Mouse (Mus musculus): ENCODE data around the gene Noc4l. TPM values are rescaled to one million over a fixed set of nuclear protein-coding genes. Genes with fewer than 3 reads are reported as not detected.

Noc4l gene
- 79.5 TPM for polyA plus RNA-seq (2017; shearing (Covaris generic))

GRCm38 (mm10) chr5:110652719-110653648 is at the start of gene Noc4l, which contains the start of gene Ddx51:
Gene Noc4l, minus strand, starts transcription at chr5:110653417.
Gene Ddx51, plus strand, starts transcription at chr5:110653451.

Other genes with a start within 250 kb of the Noc4l start
- 119 TPM for gene Fbrsl1, start 204.9 kb downstream of the Noc4l start, polyA plus RNA-seq (2017; shearing (Covaris generic))
- 14.7 TPM for gene Galnt9, start 109.1 kb downstream of the Noc4l start, polyA plus RNA-seq (2017; shearing (Covaris generic))
- 67.0 TPM for gene Ddx51, start within 50 bp of the Noc4l start, polyA plus RNA-seq (2017; shearing (Covaris generic))
- 71.4 TPM for gene Ep400, start 117.3 kb upstream of the Noc4l start, polyA plus RNA-seq (2017; shearing (Covaris generic))
- 34.5 TPM for gene Pus1, start 127.2 kb upstream of the Noc4l start, polyA plus RNA-seq (2017; shearing (Covaris generic))
- 89.3 TPM for gene Ulk1, start 156.7 kb upstream of the Noc4l start, polyA plus RNA-seq (2017; shearing (Covaris generic))
- gene Hscb, start 186.4 kb upstream of the Noc4l start, polyA plus RNA-seq (2017; shearing (Covaris generic)), result 17.1 TPM
- gene Chek2, start 186.6 kb upstream of the Noc4l start, polyA plus RNA-seq (2017; shearing (Covaris generic)), result 2.2 TPM
- gene Ttc28, start 226.4 kb upstream of the Noc4l start, polyA plus RNA-seq (2017; shearing (Covaris generic)), result 5.6 TPM

All from naive thymus-derived CD4-positive, alpha-beta T cell, adult 5 months (primary cell).